ENCODE assay signal across 10 mouse cellular contexts in the genomic region with DNA sequence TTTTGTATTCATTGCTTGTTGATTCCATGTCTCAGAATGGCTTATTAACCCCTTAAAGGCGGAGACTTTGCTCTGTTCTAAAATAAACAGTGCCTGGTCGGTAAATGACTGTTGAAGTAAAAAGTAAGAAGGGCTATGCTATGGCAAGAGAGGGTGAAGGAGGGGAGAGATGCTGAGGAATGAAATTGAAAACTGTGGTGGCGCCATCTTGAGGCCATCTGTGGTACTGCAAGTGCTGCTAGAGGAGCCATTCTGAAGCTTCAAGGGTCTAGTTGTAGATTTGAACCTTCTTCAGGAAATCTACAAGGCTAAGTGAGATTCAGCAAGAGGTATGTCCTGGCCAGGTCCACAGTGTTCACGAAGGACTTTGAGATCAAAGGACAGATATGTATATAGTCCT. TPM values are rescaled to one million over a fixed set of nuclear protein-coding genes. Genes with fewer than 3 reads are reported as not detected.
DNase-seq lines count a peak whose midpoint lies in the region; ATAC-seq and TF ChIP-seq lines count a peak whose summit lies in the region.
"Had no signal": no experiment of that assay in that cellular context is flagged by ENCODE, and none has a peak within 500 bp of the region (broad histone marks: within the 10 kb centered on the region; RNA-seq: fewer than 3 reads in every experiment).

No protein-coding gene starts in this region.

- no peak overlapping the region for H3K9ac ChIP-seq in forebrain, postnatal 0 days
- H3K9ac ChIP-seq in forebrain, embryonic 13.5 days = no peak overlapping the region
- H3K9ac ChIP-seq: limb, embryonic 15.5 days had no signal

- WGBS in forebrain, postnatal 0 days = 6% methylated on average over 4 of the region's 4 CpGs
- WGBS in forebrain, embryonic 13.5 days = 5% methylated on average over 4 of the region's 4 CpGs

- ATAC-seq in forebrain, postnatal 0 days = peak; percentile 17; the same call in 1 of the 2 replicates
- ATAC-seq in forebrain, embryonic 13.5 days = no peak

- no peak overlapping the region for H3K4me3 ChIP-seq in forebrain, postnatal 0 days (ENCODE audit: low read depth, low read length)
- H3K4me3 ChIP-seq in forebrain, embryonic 13.5 days = no peak overlapping the region
- H3K4me3 ChIP-seq: limb, embryonic 15.5 days had no signal

- no peaks in the 10 kb centered on the region for H3K9me3 ChIP-seq in forebrain, postnatal 0 days (ENCODE audit: low read length)
- H3K9me3 ChIP-seq in forebrain, embryonic 13.5 days (replicated peaks) = no peaks in the 10 kb centered on the region
- H3K9me3 ChIP-seq: limb, embryonic 15.5 days had no signal

- no peak overlapping the region for H3K4me2 ChIP-seq in forebrain, postnatal 0 days (ENCODE audit: low read depth)
- H3K4me2 ChIP-seq in forebrain, embryonic 13.5 days = no peak overlapping the region
- H3K4me2 ChIP-seq: limb, embryonic 15.5 days had no signal

- peak; percentile 86 for DNase-seq in forebrain, postnatal 0 days
- peak; percentile 57 for DNase-seq in 416B (ENCODE audit: low read depth)
- peak; percentile 41 for DNase-seq in adrenal gland, adult 2 months
- peak; percentile 63 for DNase-seq in embryo, embryonic 11 days
- peak; percentile 53 for DNase-seq in kidney, postnatal 14 days
- peak; percentile 70 for DNase-seq in lung, postnatal 10 days
- peak; percentile 45 for DNase-seq in splenic B cell, adult 2 months (ENCODE audit: low read depth, low spot score)

- peak; percentile 95 for TF ChIP-seq CTCF in forebrain, postnatal 0 days (IDR thresholded peaks at IDR 0.05; ENCODE audit: low read depth)

- H3K4me1 ChIP-seq in forebrain, postnatal 0 days (ENCODE audit: insufficient read depth) = peaks cover 11% of the 10 kb centered on the region; the same call in 1 of the 2 replicates
- H3K4me1 ChIP-seq in forebrain, embryonic 13.5 days = peaks cover 28% of the 10 kb centered on the region

- H3K27me3 ChIP-seq in forebrain, postnatal 0 days (ENCODE audit: insufficient read depth, low read length) = no peaks in the 10 kb centered on the region
- peaks cover 5% of the 10 kb centered on the region; the same call in 1 of the 2 replicates for H3K27me3 ChIP-seq in forebrain, embryonic 13.5 days
- no peaks in the 10 kb centered on the region for H3K27me3 ChIP-seq in splenic B cell, adult 2 months (ENCODE audit: control insufficient read depth, insufficient read depth, low read length, poor library complexity, severe bottlenecking)

- peaks cover 3% of the 10 kb centered on the region; the same call in 1 of the 2 replicates for H3K36me3 ChIP-seq in forebrain, postnatal 0 days (ENCODE audit: insufficient read depth)
- no peaks in the 10 kb centered on the region for H3K36me3 ChIP-seq in forebrain, embryonic 13.5 days (ENCODE audit: poor library complexity, severe bottlenecking)
- H3K36me3 ChIP-seq in splenic B cell, adult 2 months (ENCODE audit: control insufficient read depth, insufficient read depth, low read length, poor library complexity, severe bottlenecking) = no peaks in the 10 kb centered on the region

- H3K27ac ChIP-seq in forebrain, postnatal 0 days (ENCODE audit: low read depth, low read length) = no peak overlapping the region
- no peak overlapping the region for H3K27ac ChIP-seq in forebrain, embryonic 13.5 days
- H3K27ac ChIP-seq: limb, embryonic 15.5 days had no signal

RNA-seq across cellular contexts. Expression of a gene that starts 30.9 kb away (rescaled TPM):
- 38.9 and 42.4 TPM in 2 replicates for total RNA-seq in forebrain, postnatal 0 days (2014; rRNA removed)
- 5.9 and 10.6 TPM in 2 replicates for polyA plus RNA-seq in forebrain, postnatal 0 days (2015; fragmentation: Nextera tagmentation; extraction: Ambion mirVana)
- polyA plus RNA-seq in forebrain, embryonic 13.5 days (2015; fragmentation: Nextera tagmentation; extraction: Ambion mirVana) = 7.1 and 9.5 TPM in 2 replicates
- total RNA-seq in adrenal gland, adult 2 months (2021) = 10 to 100 TPM; 32.7 to 36.9 TPM
- 50.9 and 64.1 TPM in 2 replicates for polyA plus RNA-seq in adrenal gland, adult 2 months (2012; rRNA removed)

RNA-seq across cellular contexts. Expression of a gene that starts 37.8 kb away (rescaled TPM):
- total RNA-seq in forebrain, postnatal 0 days (2014; rRNA removed) = 2.0 and 3.6 TPM in 2 replicates
- 1.3 and 2.0 TPM in 2 replicates for polyA plus RNA-seq in forebrain, postnatal 0 days (2015; fragmentation: Nextera tagmentation; extraction: Ambion mirVana)
- 1.2 and 1.8 TPM in 2 replicates for polyA plus RNA-seq in forebrain, embryonic 13.5 days (2015; fragmentation: Nextera tagmentation; extraction: Ambion mirVana)
- under 1 TPM in 1 of 2 experiments, not detected in 1; 0.26 TPM for total RNA-seq in adrenal gland, adult 2 months (2021)
- polyA plus RNA-seq in adrenal gland, adult 2 months (2012; rRNA removed) = 1.3 and 1.5 TPM in 2 replicates
- polyA plus RNA-seq: limb, embryonic 15.5 days; stomach, embryonic 16.5 days had no signal

RNA-seq across cellular contexts. Expression of a gene that starts 53.1 kb away (rescaled TPM):
- total RNA-seq in forebrain, postnatal 0 days (2014; rRNA removed) = 24.5 and 32.4 TPM in 2 replicates
- 25.4 and 29.0 TPM in 2 replicates for polyA plus RNA-seq in forebrain, postnatal 0 days (2015; fragmentation: Nextera tagmentation; extraction: Ambion mirVana)
- polyA plus RNA-seq in forebrain, embryonic 13.5 days (2015; fragmentation: Nextera tagmentation; extraction: Ambion mirVana) = 12.7 and 13.7 TPM in 2 replicates
- total RNA-seq in adrenal gland, adult 2 months (2021) = 10 to 100 TPM; 16.6 to 24.5 TPM
- 57.6 and 67.8 TPM in 2 replicates for polyA plus RNA-seq in adrenal gland, adult 2 months (2012; rRNA removed)
